Mouse (Mus musculus) kidney, embryonic 16.5 days (tissue): ENCODE results near the gene Cma2. TPM values are rescaled to one million over a fixed set of nuclear protein-coding genes. Genes with fewer than 3 reads are reported as not detected.

Experiments
- ATAC-seq: fragments of 200-750 bp; cut with Nextera tagmentation; 2 replicates; pipeline ENCODE4 v1.8.0; 2017; ENCODE audit warnings: moderate TSS enrichment; ENCODE audit not compliant: low FRiP score, low TSS enrichment
- H3K27ac ChIP-seq: fragments of 300-500 bp; sonication (generic); 2 replicates; pipeline ENCODE4 v1.5.1; 2014; ENCODE audit warnings: low read length
- H3K27me3 ChIP-seq: fragments of 300-500 bp; sonication (generic); 2 replicates; pipeline ENCODE4 v1.6.1; 2014; ENCODE audit warnings: low read length, control low read depth, mixed read lengths; ENCODE audit not compliant: insufficient read depth
- H3K36me3 ChIP-seq: fragments of 300-500 bp; sonication (generic); 2 replicates; pipeline ENCODE4 v1.6.1; 2014; ENCODE audit warnings: low read length, control low read depth, mixed read lengths; ENCODE audit not compliant: insufficient read depth
- H3K4me1 ChIP-seq: fragments of 300-500 bp; sonication (generic); 2 replicates; pipeline ENCODE4 v1.6.1; 2014; ENCODE audit warnings: low read length, control low read depth, mixed read lengths; ENCODE audit not compliant: insufficient read depth
- H3K4me2 ChIP-seq: fragments of 300-500 bp; sonication (generic); replicated peaks from 2 replicates; pipeline ENCODE4 v1.6.1; 2014; ENCODE audit warnings: low read depth, low read length
- H3K4me3 ChIP-seq: fragments of 300-500 bp; sonication (generic); 2 replicates; pipeline ENCODE4 v1.5.1; 2014; ENCODE audit warnings: mild to moderate bottlenecking, low read length
- H3K9ac ChIP-seq: fragments of 300-500 bp; sonication (generic); replicated peaks from 2 replicates; pipeline ENCODE4 v1.6.1; 2014; ENCODE audit warnings: low read length
- H3K9me3 ChIP-seq: fragments of 300-500 bp; sonication (generic); 2 replicates; pipeline ENCODE4 v1.6.1; 2016; ENCODE audit warnings: low read length, control low read depth
- WGBS: fragments of 180-500 bp; shearing (Covaris S2); extraction: QIAGEN DNeasy Blood & Tissue Kit; methylation state at CpG from one replicate; pipeline ENCODE4 v1.1.7; 2014; 5-methylcytosine and 5-hydroxymethylcytosine counted together
- polyA plus RNA-seq: library from polyadenylated mRNA; unstranded; fragments of >200 nt; fragmentation: Nextera tagmentation; extraction: Ambion mirVana; gene quantifications from 2 replicates; pipeline ENCODE4 v1.2.1, GENCODE M21; 2015

The Cma2 gene
- polyA plus RNA-seq, result not detected in 2 replicates

DNA sequence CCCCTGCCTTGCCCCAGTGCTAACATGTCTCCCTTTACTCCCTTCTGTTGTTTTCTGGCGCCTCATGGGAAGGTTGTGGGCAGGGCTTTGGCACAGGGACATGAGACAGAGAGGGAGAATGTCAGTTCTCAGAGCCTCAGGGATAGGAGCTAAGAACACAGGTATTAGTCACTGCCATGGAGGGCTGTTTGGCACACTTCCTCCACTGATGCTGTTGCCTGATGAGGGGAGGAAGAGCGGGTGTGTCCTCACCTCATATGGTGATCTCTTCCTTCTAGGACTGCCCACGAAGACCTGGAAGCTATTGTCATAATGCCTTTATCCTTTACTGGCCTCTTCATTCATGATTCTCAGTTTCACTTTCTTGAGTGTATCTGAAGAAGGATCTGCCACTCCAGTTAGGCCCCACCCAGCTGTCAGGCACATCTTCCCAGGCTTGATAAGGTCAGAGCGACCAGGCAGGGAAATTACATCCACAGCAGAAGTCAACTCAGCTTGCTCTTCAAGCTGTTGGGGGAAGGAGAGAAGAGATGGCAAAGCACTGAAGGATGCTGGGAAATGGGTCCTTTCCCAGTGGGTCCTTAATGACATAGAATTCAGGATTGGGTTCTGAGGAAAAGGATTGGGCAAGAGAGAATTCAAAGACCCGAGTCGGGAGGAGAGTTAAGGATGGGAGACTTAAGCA, at the start of gene Cma2:
Cma2 (plus strand) TSS at position 635 of the 685 bp plus-strand sequence.
- no peak within 1 kb of the TSS for H3K4me2 ChIP-seq
- no peak for ATAC-seq
- WGBS, result 85% methylated on average over 6 of the region's 6 CpGs
- H3K36me3 ChIP-seq, result no peaks in the 10 kb centered on the region
- H3K4me1 ChIP-seq, result no peaks in the 10 kb centered on the region
- no peak within 1 kb of the TSS for H3K9ac ChIP-seq
- H3K4me3 ChIP-seq, result no peak within 1 kb of the TSS
- no peak within 1 kb of the TSS for H3K27ac ChIP-seq
- no peaks in the 10 kb centered on the region for H3K27me3 ChIP-seq
- no peaks in the 10 kb centered on the region for H3K9me3 ChIP-seq

DNA sequence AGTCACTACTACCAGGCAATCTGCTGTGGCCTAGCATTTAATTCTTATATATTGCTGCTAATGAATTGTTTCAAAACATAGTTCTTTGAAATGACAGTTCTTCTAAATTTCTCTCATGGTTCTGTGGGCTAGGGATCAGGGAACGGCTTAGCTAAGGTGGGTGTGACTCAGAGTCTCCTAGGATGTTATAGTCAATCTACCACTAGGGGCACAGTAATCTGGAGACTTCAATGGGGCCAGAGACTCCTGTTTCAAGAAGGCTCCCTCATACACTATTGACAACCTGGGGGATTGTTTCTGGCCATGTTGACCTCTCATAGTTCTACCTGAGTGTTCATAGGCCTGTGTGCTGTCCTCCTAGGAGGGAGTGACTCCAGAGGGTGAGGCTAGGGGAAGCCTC, 45.3 kb upstream of the Cma2 start:
- no peak for ATAC-seq
- Histone ChIP-seq H3K9ac (no peak overlapping the region), H3K27ac (no peak overlapping the region), H3K27me3 (no peaks in the 10 kb centered on the region; the same call in 1 of the 2 replicates), H3K4me1 (peaks cover 7% of the 10 kb centered on the region), H3K4me3 (no peak overlapping the region), H3K36me3 (no peaks in the 10 kb centered on the region), H3K4me2 (no peak overlapping the region), H3K9me3 (no peaks in the 10 kb centered on the region)
- whole genome bisulfite sequencing, result 35% methylated on average over 1 of the region's 1 CpGs

DNA sequence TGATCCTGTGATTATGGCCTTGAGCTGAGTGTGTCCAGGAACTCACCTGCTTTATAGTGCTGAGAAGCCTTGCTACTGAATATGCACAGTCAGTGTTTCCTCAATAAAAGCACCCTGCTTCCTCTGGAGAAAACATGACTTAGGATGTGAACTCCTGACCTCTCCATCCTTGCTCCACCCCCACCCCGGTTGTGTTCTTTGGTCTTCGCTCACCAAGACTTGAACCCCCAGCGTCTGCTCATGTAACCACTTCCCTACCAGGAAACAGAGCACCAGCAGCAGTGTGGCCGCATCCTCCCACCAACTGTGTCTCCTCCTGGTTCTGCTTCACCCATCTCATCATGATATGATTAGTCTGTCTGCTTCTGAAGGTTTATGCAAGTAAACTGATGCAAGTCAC, 37.4 kb upstream of the Cma2 start:
- Histone ChIP-seq H3K4me3 (no peak overlapping the region), H3K4me2 (no peak overlapping the region), H3K27ac (no peak overlapping the region), H3K27me3 (no peaks in the 10 kb centered on the region), H3K9ac (no peak overlapping the region), H3K36me3 (no peaks in the 10 kb centered on the region), H3K4me1 (no peaks in the 10 kb centered on the region), H3K9me3 (no peaks in the 10 kb centered on the region)
- ATAC-seq, result no peak
- 36% methylated on average over 4 of the region's 4 CpGs for WGBS

DNA sequence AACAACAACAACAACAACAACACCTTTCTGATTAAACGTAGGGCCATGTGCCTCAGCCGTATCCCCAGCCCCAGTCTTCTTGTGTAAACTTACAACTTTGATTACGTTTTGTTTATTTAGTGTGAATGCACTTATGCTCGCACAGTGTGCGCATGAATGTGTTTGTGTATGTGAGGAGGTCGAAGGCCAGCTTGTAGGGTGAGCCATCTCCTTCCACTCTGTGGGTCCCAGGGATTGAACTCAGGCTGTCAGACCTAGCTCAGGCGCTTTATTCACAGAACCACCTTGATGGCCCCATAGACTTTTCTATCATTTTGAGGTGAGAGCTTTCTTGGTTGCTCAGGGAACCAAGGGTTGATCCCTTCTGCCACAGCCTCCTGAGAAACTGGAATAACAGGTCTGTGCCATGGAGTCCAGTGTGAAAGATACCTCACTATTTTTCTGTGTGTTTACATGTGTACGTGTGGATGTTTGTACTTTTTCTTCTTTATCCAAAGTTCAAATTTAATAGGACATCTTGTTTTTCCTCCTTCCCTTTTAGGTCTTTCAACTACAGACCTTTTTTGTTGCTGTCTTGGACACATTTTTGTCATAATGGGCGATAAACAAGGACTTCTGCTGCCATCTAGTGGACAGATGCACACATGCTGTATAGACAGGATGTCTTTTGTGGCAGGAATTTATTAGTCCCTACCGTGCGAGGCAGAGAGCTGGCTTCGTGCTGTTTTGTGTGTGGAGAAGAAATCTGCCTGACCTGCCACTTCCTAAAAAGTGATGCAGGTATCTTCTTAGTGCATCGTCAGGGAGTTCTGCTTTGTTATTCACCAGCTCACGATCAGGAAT, 32.3 kb upstream of the Cma2 start:
- Histone ChIP-seq H3K36me3 (no peaks in the 10 kb centered on the region), H3K27me3 (no peaks in the 10 kb centered on the region), H3K9me3 (no peaks in the 10 kb centered on the region), H3K4me2 (0 out of 2 replicates have a peak overlapping the region, but pooled peaks have one; percentile 15), H3K27ac (no peak overlapping the region), H3K4me1 (no peaks in the 10 kb centered on the region), H3K9ac (peak overlapping the region; percentile 38; the same call in 1 of the 2 replicates), H3K4me3 (no peak overlapping the region)
- 39% methylated on average over 14 of the region's 14 CpGs for WGBS
- ATAC-seq, result peak; percentile 85

DNA sequence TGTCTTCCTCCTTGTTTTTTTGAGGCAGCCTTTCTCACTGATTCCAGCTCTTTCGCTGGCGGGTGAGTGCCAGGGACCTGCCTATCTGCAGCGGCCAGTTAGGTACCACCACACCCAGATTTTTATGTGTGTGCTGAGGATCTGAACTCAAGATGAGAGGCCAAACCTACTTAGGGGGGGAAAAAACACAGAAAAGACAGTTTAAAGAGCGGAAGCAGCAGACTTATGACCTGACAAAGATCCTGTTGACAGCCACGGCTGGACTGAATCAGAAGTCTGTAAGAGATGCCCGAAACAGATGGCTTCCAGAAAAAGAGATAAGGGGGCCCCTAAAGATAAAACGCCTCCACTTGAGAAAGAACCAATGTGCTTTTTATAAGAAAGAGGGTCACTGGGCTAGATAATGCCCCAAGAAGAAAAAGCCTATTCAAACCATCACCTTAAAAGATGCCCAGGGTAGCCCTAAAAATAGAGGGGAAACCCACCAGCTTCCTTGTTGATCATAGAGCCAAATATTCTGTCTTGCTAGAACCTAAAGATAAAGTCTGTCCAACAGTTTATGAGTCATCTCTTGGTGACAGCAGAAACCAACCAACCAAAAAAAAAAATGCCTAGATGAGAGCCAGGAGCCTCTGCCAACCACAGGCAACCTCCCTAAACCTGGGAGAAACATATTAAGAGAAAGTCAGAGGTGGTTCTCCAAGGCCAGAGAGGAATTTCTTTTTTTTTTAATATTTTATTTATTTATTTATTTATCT, 28.1 kb upstream of the Cma2 start:
- Histone ChIP-seq H3K9me3 (no peaks in the 10 kb centered on the region), H3K4me3 (no peak overlapping the region), H3K27ac (no peak overlapping the region), H3K4me2 (no peak overlapping the region), H3K4me1 (no peaks in the 10 kb centered on the region), H3K9ac (no peak overlapping the region), H3K27me3 (no peaks in the 10 kb centered on the region), H3K36me3 (no peaks in the 10 kb centered on the region)
- no peak for ATAC-seq
- WGBS, result 53% methylated on average over 7 of the region's 7 CpGs

DNA sequence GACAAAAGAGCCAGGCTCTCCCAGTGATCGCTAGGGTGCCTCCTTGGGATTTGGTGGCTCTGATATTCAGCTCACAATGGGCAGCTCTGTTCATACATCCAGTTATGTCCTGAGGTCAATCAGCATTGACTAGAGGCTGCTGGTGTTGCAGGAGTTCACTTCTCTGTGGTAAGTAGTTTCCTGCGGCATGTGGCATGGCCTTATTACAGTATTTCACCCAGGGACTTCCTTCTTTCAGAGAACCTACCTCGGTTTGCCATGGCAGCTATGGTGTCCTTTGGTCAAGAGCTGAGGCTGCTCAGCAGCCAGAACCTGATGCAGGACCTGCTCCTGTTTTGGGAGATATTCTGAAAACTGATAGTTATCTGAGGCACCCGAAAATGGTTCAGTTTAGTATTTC, 23.9 kb upstream of the Cma2 start:
- Histone ChIP-seq H3K36me3 (no peaks in the 10 kb centered on the region), H3K4me3 (no peak overlapping the region), H3K4me2 (no peak overlapping the region), H3K4me1 (no peaks in the 10 kb centered on the region), H3K27ac (no peak overlapping the region), H3K9me3 (no peaks in the 10 kb centered on the region), H3K27me3 (no peaks in the 10 kb centered on the region), H3K9ac (no peak overlapping the region)
- no peak for ATAC-seq
- 83% methylated on average over 4 of the region's 4 CpGs for WGBS

DNA sequence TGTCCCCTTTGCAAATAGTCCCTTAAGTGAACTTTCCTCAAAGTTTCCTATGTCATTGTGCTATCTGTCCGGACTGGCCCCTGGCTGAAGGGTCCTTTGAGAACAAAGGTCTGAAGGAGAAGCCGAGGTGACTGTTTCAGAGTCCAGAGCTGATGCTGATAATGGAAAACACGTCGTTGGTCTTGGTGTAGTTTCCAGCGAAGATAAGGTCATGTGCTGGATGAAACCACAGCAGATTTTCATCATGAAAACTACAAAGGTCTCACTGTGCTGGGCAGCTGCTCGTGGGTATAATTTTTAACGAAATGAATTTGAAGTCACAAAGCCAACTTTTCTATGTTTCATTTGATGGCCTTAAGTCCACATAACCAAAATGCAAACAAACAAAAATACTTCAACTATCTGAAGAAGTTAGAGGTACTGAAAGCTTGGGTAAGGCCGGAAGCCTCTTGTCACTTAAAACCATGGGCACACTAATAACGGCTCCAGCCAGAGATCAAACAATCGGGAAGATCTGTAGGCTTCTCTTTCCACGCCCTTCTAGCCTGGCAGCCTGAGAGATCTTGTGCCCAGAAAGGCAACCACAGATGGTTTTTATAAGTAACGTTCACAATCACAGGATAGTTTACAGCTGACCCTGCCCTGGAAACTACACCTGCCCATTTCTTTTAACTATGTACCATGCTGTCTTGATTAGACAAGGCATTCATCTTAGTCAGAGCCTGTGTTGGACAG, 21.4 kb upstream of the Cma2 start:
- H3K9ac ChIP-seq, result no peak overlapping the region
- no peaks in the 10 kb centered on the region for H3K4me1 ChIP-seq
- no peaks in the 10 kb centered on the region for H3K27me3 ChIP-seq
- WGBS, result 70% methylated on average over 12 of the region's 12 CpGs
- no peaks in the 10 kb centered on the region for H3K9me3 ChIP-seq
- no peak for ATAC-seq
- no peak overlapping the region for H3K4me3 ChIP-seq
- no peak overlapping the region for H3K27ac ChIP-seq
- H3K4me2 ChIP-seq, result no peak overlapping the region
- no peaks in the 10 kb centered on the region for H3K36me3 ChIP-seq

DNA sequence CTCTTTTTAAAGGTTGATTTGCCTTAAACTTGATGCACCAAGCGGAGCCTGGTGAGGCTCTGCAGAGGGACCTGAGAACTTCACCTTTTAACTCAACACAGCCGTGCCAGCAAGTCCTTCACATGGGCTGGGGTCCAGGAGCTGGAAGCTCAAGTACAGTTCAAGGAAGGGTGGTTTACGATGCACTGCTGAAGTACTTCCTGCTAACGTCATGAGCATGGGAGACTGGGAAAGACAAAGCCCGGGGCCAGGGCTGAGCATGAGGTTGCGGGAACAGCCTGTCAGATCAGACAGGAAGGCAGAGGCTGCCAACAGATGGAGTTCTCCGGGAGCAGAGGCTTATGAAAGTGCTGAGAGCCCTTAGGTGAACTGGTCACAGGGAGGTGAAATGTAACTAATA, 17.2 kb upstream of the Cma2 start:
- H3K9ac ChIP-seq, result 0 out of 2 replicates have a peak overlapping the region, but pooled peaks have one; percentile 29
- peak; percentile 85 for ATAC-seq
- WGBS, result 31% methylated on average over 7 of the region's 7 CpGs
- H3K27ac ChIP-seq, result no peak overlapping the region
- no peaks in the 10 kb centered on the region for H3K9me3 ChIP-seq
- no peaks in the 10 kb centered on the region for H3K4me1 ChIP-seq
- no peaks in the 10 kb centered on the region for H3K36me3 ChIP-seq
- no peak overlapping the region for H3K4me3 ChIP-seq
- H3K27me3 ChIP-seq, result no peaks in the 10 kb centered on the region
- peak overlapping the region; percentile 12; the same call in 1 of the 2 replicates for H3K4me2 ChIP-seq

DNA sequence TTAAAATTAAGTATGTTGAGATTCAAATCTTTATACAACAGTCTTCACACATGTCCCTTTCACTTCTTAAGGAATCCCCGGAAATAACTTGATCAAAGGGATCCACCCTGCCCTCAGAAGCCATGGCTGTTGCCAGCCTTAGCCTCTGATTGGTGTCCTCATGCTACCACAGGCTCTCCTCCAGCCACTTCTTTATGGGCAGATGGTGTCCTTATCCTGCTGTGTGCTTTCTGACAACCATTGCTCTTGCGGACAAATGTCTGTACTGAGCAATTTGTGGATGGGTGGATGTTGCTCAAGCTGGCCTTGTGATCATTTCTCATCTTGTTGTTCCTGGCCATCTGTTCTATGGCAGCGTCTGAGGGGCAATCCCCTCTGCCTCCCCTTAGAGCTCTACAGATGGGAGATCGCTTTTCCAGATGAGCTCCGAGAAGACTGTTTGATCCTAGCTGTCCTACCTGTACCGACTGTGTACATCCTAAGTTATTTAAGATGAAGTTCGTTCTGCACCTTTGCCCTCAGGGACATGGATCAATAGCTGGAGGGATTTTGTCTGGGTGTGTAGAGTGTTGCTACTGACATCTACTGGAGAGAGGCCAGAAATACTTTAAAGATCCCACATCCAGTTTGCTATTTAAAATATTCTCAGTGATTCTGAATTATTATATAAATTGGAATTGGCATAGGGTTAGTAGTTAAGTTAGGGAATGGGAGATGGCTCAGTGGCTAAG, 10.5 kb upstream of the Cma2 start:
- no peak for ATAC-seq
- Histone ChIP-seq H3K36me3 (no peaks in the 10 kb centered on the region), H3K4me2 (no peak overlapping the region), H3K4me3 (no peak overlapping the region), H3K4me1 (no peaks in the 10 kb centered on the region), H3K27me3 (no peaks in the 10 kb centered on the region), H3K9ac (no peak overlapping the region), H3K27ac (no peak overlapping the region), H3K9me3 (no peaks in the 10 kb centered on the region)
- WGBS, result 15% methylated on average over 7 of the region's 7 CpGs
